Mouse (Mus musculus): Measurements from ENCODE around the gene Prcd. TPM values are rescaled to one million over a fixed set of nuclear protein-coding genes. Genes with fewer than 3 reads are reported as not detected.
"Not testable (repeated sequence)": the region's sequence is repeated elsewhere in the genome, so short reads cannot be mapped to it uniquely, and the experiment has no call there.

Gene Prcd
- polyA plus RNA-seq, 1 experiment = not detected

- Histone ChIP-seq H3K4me3 (ENCODE audit: insufficient read depth, low read length) (no peak overlapping the region), H3K4me1 (ENCODE audit: control insufficient read depth, insufficient read depth, low read length) (no peaks in the 10 kb centered on the region), H3K27ac (ENCODE audit: insufficient read depth, low read depth, low read length) (no peak overlapping the region)
- TF ChIP-seq POLR2A (IDR thresholded peaks at IDR 0.05; ENCODE audit: borderline replicate concordance, low read depth, low read length) = no peak
- no peak for TF ChIP-seq CTCF (IDR thresholded peaks at IDR 0.05; ENCODE audit: low read depth, low read length)
Measured at GRCm38 (mm10) chr11:116656348-116657191, 3.2 kb downstream of the Prcd start.

DNA sequence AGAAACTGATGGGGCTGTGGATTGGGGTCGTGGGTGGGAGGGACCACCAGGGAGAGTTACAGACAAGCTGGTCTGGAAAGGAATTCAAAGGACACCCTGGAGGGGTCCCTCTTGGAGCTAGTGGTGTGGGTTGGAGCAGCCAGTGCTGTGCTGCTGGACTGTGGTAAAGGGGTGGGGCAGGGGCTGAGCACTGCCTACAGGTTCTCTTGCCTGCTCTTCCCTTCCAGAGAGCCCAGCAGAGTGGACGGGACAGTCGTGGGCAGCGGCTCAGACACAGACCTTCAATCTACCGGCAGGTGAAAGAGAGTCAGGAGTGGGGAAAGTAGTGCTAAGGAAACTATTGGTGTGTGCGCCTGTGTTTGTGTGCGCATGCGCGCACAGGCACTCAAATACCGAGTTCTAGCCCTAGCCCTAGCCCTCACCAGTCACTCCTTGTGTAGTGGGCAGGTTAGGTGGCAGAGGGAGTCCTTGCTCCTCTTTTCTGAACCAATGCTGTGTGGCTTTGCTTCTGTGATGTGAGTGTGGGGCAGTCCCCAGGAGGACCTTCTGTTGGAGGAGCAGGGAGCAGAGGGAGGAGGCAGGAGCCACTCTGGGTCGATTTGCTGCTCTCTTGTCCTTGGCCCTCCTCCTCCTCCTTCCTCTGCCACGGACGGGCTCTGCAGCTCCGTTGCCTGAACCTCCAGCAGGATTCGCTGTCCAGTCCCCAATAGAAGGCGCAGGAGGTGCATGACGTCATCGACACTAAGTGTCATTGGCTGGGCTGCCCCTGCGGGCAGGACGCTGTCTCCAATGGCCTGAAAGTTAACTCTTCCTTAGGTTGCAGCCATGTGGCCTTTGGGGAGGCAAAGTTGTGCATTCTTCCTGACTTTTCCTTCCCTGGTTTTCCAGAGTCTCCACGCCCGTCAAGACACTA lies 4.2 kb downstream of the Prcd start:
- no peak overlapping the region for H3K27ac ChIP-seq (ENCODE audit: insufficient read depth, low read depth, low read length)
- TF ChIP-seq CTCF (IDR thresholded peaks at IDR 0.05; ENCODE audit: low read depth, low read length) (no peak), POLR2A (IDR thresholded peaks at IDR 0.05; ENCODE audit: borderline replicate concordance, low read depth, low read length) (no peak)
- H3K4me1 ChIP-seq (ENCODE audit: control insufficient read depth, insufficient read depth, low read length) = no peaks in the 10 kb centered on the region
- peak overlapping the region; percentile 39 for H3K4me3 ChIP-seq (ENCODE audit: insufficient read depth, low read length)

- H3K4me3 ChIP-seq (ENCODE audit: insufficient read depth, low read length) = no peak overlapping the region
- no peak overlapping the region for H3K27ac ChIP-seq (ENCODE audit: insufficient read depth, low read depth, low read length)
- no peaks in the 10 kb centered on the region for H3K4me1 ChIP-seq (ENCODE audit: control insufficient read depth, insufficient read depth, low read length)
Measured at GRCm38 (mm10) chr11:116658238-116658637, 4.9 kb downstream of the Prcd start.

GRCm38 (mm10) chr11:116659027-116659621 lies 5.8 kb downstream of the Prcd start:
- Histone ChIP-seq H3K4me1 (ENCODE audit: control insufficient read depth, insufficient read depth, low read length) (no peaks in the 10 kb centered on the region), H3K27ac (ENCODE audit: insufficient read depth, low read depth, low read length) (no peak overlapping the region), H3K4me3 (ENCODE audit: insufficient read depth, low read length) (no peak overlapping the region)
- no peak for TF ChIP-seq CTCF (IDR thresholded peaks at IDR 0.05; ENCODE audit: low read depth, low read length)
- TF ChIP-seq POLR2A (IDR thresholded peaks at IDR 0.05; ENCODE audit: borderline replicate concordance, low read depth, low read length) = no peak

More at GRCm38 (mm10) chr11:116658238-116658637, 4.9 kb downstream of the Prcd start:
- TF ChIP-seq CTCF (IDR thresholded peaks at IDR 0.05; ENCODE audit: low read depth, low read length) (no peak), POLR2A (IDR thresholded peaks at IDR 0.05; ENCODE audit: borderline replicate concordance, low read depth, low read length) (no peak)

- TF ChIP-seq POLR2A (IDR thresholded peaks at IDR 0.05; ENCODE audit: borderline replicate concordance, low read depth, low read length) (no peak), CTCF (IDR thresholded peaks at IDR 0.05; ENCODE audit: low read depth, low read length) (no peak)
- Histone ChIP-seq H3K4me1 (ENCODE audit: control insufficient read depth, insufficient read depth, low read length) (no peaks in the 10 kb centered on the region), H3K4me3 (ENCODE audit: insufficient read depth, low read length) (no peak overlapping the region), H3K27ac (ENCODE audit: insufficient read depth, low read depth, low read length) (no peak overlapping the region)
Measured at GRCm38 (mm10) chr11:116660181-116660580, 6.8 kb downstream of the Prcd start.

DNA sequence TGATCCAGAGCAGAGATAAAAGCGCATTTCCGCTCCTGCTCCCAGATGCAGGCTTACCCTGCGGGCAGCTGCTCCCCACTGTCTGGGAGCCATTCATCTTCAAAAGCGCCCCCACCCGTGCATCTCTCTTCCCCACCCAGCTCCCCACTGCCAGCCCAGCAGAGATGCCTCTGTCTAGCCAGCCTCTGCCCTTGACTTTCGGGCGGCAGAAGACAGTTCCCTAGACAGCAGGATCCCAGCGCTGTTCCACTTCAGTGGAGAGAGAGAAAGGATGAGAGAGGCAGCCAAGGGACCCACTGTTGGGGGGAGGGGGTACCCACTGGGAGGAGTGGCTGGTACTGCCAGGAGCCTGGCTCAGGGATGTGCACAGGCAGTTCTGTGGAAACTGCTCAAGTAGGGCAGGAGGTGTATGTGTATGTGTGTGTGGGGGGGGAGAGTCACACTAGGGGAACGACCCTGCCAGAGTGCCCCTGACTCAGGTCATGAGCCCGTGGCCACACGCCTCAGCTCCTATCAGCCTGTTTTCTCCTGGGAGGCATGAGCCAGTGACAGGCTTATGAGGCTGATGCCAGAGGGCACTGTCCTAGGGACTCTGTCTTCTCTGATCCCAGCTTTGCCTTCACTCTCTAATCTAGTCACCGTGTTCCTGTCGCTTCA lies 8.1 kb downstream of the Prcd start:
- Histone ChIP-seq H3K4me3 (ENCODE audit: insufficient read depth, low read length) (no peak overlapping the region), H3K4me1 (ENCODE audit: control insufficient read depth, insufficient read depth, low read length) (peaks cover 2% of the 10 kb centered on the region), H3K27ac (ENCODE audit: insufficient read depth, low read depth, low read length) (no peak overlapping the region)
- no peak for TF ChIP-seq POLR2A (IDR thresholded peaks at IDR 0.05; ENCODE audit: borderline replicate concordance, low read depth, low read length)
- TF ChIP-seq CTCF (IDR thresholded peaks at IDR 0.05; ENCODE audit: low read depth, low read length) = no peak

GRCm38 (mm10) chr11:116661948-116662377 lies 8.6 kb downstream of the Prcd start:
- Histone ChIP-seq H3K27ac (ENCODE audit: insufficient read depth, low read depth, low read length) (no peak overlapping the region), H3K4me1 (ENCODE audit: control insufficient read depth, insufficient read depth, low read length) (peaks cover 4% of the 10 kb centered on the region)

DNA sequence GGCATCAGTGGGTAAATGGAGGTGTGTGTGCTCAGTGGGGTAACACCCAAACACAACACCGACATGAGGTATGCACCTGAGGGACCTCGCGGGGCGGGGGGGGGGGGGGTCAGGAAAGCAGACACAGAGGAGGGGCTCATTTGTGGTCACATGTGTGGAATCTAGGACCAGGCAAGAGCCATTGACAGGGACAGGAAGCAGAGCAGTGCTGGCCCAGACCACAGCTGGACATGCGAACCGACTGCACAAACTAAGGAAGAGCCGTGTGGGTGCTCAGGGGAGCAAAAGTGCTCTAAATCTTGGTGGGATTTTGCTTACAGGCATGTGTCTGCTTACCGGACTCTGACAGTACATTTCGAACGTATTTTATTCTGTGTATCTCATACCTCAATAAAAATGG lies 12.0 kb downstream of the Prcd start:
- Histone ChIP-seq H3K4me3 (ENCODE audit: insufficient read depth, low read length) (no peak overlapping the region), H3K27ac (ENCODE audit: insufficient read depth, low read depth, low read length) (no peak overlapping the region), H3K4me1 (ENCODE audit: control insufficient read depth, insufficient read depth, low read length) (peaks cover 4% of the 10 kb centered on the region)
- no peak for TF ChIP-seq CTCF (IDR thresholded peaks at IDR 0.05; ENCODE audit: low read depth, low read length)
- no peak for TF ChIP-seq POLR2A (IDR thresholded peaks at IDR 0.05; ENCODE audit: borderline replicate concordance, low read depth, low read length)

More at GRCm38 (mm10) chr11:116661948-116662377, 8.6 kb downstream of the Prcd start:
- no peak overlapping the region for H3K4me3 ChIP-seq (ENCODE audit: insufficient read depth, low read length)
- TF ChIP-seq CTCF (IDR thresholded peaks at IDR 0.05; ENCODE audit: low read depth, low read length) = no peak
- no peak for TF ChIP-seq POLR2A (IDR thresholded peaks at IDR 0.05; ENCODE audit: borderline replicate concordance, low read depth, low read length)

- H3K4me3 ChIP-seq (ENCODE audit: insufficient read depth, low read length) = no peak overlapping the region
- no peak for TF ChIP-seq CTCF (IDR thresholded peaks at IDR 0.05; ENCODE audit: low read depth, low read length)
- TF ChIP-seq POLR2A (IDR thresholded peaks at IDR 0.05; ENCODE audit: borderline replicate concordance, low read depth, low read length) = no peak
- H3K4me1 ChIP-seq (ENCODE audit: control insufficient read depth, insufficient read depth, low read length) = peaks cover 4% of the 10 kb centered on the region
- H3K27ac ChIP-seq (ENCODE audit: insufficient read depth, low read depth, low read length) = no peak overlapping the region
Measured at GRCm38 (mm10) chr11:116666566-116666965, 13.2 kb downstream of the Prcd start.

- not testable (repeated sequence) for H3K4me3 ChIP-seq (ENCODE audit: insufficient read depth, low read length); H3K27ac ChIP-seq (ENCODE audit: insufficient read depth, low read depth, low read length); H3K4me1 ChIP-seq (ENCODE audit: control insufficient read depth, insufficient read depth, low read length)
Measured at GRCm38 (mm10) chr11:116667012-116667411, 13.7 kb downstream of the Prcd start.

Data from bone marrow macrophage, adult 2 months (primary cell).